Mouse (Mus musculus) lung, postnatal 14 days (tissue): ENCODE data around the gene Mid1.
"Not testable (repeated sequence)": the region's sequence is repeated elsewhere in the genome, so short reads cannot be mapped to it uniquely, and the experiment has no call there.

Source experiments
- DNase-seq: peaks from one replicate; pipeline ENCODE4 v3.0.0; 2021

Mid1 gene

GRCm38 (mm10) chrX:170019954-170020689, 335.1 kb downstream of the Mid1 start:
- peak; percentile 97 for DNase-seq

DNA sequence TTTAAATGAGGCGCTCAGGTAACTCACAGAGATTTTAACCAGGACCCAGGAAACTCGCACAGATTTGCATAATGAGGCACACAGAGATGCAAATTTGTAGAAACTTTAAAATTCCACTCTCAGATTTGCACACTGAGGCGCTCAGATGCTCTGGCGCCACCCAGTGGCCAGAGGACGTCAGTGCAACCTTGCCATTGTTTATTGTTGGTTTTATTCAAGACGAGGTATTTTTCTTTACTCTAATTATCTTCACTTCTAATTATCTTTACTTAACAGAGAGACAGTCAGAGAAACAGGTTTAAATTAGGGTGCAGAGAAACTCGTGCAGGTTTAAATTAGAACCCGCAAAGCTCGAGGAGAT, 335.7 kb downstream of the Mid1 start:
- peak; percentile 84 for DNase-seq

DNA sequence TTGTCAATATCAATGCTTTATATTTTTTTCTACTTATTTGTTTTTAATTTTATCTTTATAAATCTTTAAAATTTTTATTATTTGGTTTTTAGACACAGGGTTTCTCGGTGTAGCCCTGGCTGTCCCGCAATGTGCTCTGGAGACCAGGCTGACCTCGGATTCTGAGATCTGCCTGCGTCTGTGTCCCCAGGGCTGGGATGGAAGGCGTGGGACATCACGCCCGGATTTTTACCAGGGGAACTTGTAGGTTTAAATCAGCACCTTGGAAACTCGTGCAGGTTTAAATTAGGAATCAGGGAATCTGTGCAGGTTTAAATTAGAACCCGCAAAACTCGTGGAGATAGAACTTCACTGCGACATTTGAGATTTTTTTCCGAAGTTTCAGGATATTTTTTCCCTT, 336.2 kb downstream of the Mid1 start:
- not testable (repeated sequence) for DNase-seq

GRCm38 (mm10) chrX:170021750-170022461, 336.9 kb downstream of the Mid1 start:
- peak; percentile 65 for DNase-seq
